Mouse (Mus musculus) granulocyte monocyte progenitor cell, adult 5-6 weeks (primary cell): ENCODE data around the gene Trappc3. TPM values are rescaled to one million over a fixed set of nuclear protein-coding genes. Genes with fewer than 3 reads are reported as not detected.

Source experiments
- ATAC-seq: replicated peaks from 2 replicates; pipeline ENCODE4 v1.8.0; 2016; ENCODE audit warnings: mild to moderate bottlenecking, moderate TSS enrichment, inconsistent platforms; ENCODE audit not compliant: poor library complexity, severe bottlenecking
- total RNA-seq, 2 experiments: library from RNA; stranded (forward) in 1 of 2; stranded (reverse) in 1 of 2; fragments of 200-712, 200-1000 nt in 1 of 2; fragments of >200 nt in 1 of 2; fragmentation: Nextera tagmentation in 1 of 2; gene quantifications; 2 replicates each; pipeline ENCODE4 v1.2.3; 2014 to 2017

Trappc3 gene
- total RNA-seq, 2 experiments from 2014 or later, result 48.4 to 55.5 TPM

DNA sequence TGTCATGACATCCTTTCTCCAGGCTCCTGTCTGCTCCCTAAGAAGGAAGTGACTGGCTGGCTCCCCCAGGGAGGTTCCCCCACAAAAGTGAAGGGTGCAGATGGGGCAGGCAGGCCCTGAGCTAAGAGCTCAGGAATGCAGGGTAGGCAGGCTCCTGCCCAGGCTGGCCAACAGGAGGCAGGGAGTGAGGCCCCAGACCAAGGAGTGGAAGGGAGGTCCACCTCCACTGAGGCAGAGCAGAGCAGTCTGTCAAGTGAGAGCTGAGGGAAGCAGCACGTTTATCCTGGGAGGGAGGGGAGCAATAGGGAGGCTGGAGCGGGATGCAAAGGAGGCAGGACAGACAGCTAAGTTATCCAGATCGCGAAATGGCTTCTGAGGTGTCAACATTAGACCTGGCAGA lies 11.5 kb upstream of the Trappc3 start:
- ATAC-seq, result no peak

DNA sequence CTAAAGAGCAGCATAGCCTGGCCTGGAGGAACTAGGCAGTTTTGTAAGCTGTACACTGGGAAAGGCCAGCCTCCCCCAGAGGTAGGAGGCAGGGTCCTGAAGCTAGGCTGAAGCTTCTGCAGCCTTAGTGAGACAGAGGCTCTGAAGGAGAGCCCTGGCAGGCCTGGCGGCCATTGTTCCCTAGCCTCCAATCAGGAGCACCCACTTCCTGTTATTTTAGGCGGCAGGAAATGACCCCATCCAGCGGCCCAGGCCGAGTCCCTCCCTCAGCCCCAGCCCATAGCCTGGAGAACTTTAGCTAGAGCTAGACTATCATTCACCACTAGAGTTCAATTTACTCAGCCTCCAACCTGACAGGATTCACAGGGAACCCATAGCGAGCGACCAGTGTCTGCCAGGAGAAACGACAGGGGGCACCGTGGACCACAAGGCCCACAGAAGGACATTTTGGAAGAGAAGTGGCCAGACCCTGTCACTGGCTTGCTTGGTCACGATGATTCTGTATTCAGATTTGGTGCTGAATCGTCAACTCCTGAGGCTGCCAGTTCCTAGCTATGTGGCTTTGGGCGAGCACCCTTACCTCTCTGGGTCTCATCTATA lies 10.4 kb upstream of the Trappc3 start:
- ATAC-seq, result peak; percentile 51

DNA sequence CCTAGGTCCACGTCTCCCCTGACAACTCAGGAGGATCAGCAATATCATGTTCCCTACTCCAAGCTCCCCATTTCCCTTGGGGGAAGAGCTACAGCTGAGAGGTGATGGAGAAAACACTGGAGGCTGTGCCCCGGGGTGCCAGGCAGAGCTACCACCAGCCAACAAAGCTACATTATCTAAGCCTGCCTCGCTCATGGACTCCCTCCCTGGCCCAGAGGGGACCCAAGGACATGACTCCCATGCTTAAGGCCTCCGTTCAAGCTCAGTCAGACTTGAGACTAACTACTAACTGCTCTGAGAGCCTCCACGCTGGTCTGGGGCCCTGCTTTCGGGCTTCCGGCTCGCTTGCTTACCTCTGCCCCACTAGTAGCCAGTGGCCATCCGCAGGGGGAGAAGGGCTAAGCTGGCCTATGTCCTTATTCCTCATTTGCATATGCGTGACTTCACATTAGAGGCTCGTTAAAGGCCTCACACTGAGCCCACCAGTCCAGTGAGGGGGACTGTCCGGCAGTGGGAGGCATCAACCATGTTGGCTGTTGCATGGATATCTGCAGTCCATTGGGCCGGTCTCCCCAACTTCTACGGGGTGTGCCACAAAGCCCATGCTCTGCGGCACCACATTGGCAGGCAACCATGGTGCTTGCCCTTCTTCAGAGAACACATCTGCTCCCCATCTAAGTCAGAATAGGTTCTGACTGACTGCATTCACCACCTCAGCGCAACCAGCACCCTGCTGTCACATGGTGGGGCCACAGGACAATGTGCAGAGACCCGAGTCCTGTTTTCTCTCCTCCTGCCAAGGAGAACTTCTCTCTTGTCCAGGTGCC lies 9.5 kb upstream of the Trappc3 start:
- ATAC-seq, result no peak

DNA sequence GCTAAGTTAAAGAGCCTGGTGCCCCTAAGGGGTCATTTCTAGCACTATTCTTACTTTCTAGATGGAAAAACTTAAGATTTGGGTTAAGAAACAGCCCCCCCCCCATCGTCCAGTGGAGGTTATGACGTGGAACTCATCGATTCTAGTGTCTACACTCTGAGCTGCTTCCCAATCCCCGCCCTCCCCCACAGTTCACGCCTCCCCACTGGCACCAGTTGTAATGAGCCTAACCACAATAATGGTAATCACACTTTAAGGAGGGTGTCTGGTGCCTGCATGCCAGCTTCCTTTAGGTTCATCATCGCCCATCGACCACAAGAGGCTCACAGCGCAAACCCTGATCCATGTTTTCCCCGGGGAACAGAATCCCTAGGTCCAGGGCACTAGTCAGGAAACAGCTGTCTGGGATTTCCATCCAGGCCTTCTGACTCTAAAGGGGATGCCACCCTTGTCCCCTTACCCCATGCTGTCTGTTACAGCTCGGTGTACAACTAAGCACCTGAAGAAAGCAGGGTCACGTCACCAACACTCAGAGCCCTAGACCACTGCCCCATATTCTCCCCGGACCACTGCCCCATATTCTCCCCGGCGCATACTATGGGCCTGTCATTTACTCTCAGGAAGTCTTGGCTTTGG lies 8.4 kb upstream of the Trappc3 start:
- no peak for ATAC-seq

DNA sequence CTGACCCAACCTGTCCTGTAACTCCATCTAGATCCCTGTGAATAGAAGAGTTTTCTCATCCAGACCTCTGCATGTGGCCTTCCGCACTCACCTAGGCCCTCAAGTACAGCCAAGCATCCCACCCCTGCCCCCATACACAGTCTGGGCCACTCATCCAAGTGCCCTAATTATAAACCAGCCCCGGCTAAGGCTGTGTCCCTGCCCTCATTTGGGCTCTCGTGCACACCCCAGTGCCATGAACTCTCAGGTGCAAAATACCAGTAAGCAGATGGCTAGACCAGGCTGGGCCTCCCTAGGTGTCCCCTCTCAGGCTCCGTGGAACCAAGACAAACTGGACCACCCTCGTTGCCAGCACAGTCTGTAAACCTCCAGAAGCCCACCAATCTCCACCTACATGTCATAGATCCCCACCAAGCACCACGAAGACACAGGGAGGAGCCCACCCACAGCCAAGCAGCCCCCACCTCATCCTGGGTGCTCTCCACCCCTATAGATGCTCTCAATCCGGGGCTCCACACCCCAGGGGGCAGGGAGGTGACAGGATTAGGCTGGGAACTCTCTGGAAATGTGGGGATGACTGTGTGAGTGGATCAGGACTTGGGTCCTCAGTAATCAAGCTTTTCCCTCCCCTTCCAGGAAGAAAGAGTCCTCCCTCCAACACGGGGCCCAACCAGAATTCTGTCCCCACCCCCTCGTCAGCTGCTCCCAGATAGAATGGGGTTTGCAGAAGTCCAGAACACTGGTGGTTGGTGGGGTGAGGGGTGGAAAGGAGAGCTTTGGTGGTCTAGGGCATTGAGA lies 7.6 kb upstream of the Trappc3 start:
- ATAC-seq, result no peak

DNA sequence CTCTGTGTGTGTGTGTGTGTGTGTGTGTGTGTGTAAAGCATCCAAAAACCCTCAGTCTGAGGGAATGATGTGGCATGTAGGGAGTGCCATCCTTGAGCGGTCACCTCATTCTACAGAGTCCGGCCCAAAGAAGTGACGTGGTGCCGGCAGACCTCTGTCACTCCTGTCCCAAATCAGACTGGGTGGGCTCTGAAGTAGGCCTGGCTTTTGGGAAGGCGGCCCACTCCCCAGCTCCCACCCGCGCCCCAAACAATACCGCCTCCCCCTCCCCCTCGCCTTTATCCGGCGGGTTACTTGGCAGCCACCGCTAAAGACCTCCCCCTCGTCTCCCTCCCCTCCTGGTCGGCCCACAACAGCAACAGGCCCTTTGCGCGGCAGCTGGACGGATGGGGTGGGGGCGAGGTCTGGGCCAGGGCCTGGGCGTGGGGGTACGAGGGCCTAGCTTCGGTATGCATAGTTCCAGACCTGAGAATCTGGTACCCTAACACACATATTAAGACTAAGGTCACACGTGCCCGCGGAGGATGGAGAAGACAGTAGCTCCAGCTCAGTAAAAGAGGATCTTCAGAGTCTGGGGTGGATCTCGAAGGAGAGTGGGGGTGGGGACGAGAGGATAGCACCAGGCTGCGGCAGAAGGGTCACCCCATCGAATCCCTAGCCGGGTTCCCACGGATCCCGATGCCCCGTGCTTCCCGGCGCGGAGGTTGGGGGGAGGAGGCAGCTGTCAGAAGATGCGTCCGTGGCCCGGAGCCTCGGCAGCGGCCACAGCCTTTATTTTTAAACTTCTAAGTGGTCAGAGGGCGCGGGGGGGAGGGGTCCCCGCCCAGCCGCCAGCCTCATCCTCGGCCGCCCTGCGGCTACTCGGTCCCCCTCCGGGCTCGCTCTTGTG lies 6.8 kb upstream of the Trappc3 start:
- ATAC-seq, result no peak

DNA sequence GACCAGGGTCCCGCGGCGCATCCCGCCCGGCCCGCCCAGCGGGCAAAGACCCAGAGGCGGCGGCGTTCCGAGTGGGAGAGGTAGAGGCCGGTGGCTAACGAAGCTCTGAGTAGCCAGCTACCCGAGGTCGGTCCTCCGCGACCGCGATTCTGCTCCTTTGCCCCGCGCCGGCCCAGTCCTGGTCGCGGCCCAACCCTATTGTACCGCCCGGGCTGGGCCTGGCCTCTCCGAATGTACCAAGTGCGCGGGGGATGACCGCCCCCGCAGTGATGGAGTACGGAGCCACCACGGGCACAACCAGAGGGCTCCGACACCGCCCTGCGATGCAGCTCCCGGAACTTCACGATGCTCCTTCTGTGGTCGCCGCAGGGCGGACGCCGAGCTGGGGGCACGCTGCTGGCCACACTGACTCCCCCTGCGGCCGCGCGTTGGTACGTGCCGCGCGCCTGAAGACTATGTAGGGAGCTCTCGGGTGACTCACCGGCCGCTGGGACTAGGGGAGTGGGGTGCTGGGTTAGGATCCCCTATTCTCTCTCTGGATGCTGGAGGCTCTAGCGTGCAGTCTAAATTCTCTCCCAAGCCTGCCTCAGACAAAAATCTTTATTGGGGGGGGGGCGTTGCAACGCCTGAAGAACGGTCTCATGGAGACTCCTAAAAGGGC lies 5.9 kb upstream of the Trappc3 start, which contains the start of gene Map7d1:
Gene Map7d1, minus strand, starts transcription at position 213 of the 661 bp plus-strand sequence.
- peak; percentile 49 for ATAC-seq

DNA sequence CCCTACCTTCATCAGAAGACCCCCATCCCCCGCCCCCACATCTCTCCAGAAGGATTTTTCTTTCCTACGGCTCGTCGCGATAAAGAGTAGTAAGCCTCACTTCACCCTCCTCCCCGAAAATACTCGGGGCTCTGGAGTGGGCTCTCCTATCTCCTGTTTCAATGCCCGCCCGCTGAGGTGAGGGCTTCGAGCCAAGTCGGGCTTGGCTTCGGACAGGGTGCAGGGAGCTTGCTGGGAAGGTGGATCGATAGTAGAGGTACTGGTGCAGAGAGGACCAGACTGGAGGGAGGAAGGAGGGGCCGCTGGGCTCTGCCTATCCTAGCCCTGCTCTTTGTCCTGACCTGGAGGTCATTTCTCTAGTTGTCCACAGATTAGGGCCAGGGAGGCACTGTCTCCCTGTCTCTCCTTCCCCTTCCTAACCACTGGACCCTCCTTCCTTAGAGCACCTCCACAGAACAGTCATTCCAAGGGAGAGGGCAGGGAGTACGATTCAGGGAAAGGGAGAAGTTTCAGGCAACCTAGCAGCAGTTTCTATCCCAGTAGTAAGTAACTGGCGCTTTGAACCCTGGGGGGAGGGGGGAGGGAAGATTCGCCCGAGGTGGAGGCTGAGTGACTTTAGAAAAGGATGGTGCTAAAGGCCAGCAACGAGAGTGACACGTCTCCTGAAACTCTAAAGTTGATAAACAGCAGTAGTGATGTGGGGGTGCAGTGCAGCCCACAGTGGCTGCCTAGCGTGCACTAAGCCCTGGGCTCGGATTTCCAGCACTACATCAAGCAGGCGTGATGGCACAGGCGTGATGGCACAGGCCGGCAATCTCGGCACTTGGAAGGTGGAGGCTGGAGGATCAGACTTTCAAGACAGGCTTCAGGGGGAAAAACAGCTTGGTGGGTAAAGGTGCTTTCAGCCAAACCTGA lies 4.9 kb upstream of the Trappc3 start:
- ATAC-seq, result no peak

DNA sequence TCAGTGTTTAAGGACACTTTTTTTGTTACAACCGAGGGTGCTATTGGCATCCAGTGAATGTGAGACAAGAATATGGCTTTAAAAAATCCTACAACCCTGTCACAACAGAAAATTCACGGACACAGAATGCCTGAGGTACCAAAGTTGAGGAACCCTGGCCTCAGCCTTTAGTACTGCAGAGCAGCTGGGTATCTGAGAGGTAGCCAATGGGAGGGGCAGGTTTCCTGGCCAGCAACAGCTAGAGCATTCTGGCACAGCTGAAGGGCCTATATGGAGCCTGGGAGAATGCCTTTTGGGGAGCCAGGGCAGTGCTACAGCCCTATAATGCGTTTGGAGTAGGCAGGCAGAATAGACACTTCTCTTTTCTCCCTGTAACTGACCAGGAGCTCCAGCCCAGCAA lies 3.1 kb upstream of the Trappc3 start:
- no peak for ATAC-seq

DNA sequence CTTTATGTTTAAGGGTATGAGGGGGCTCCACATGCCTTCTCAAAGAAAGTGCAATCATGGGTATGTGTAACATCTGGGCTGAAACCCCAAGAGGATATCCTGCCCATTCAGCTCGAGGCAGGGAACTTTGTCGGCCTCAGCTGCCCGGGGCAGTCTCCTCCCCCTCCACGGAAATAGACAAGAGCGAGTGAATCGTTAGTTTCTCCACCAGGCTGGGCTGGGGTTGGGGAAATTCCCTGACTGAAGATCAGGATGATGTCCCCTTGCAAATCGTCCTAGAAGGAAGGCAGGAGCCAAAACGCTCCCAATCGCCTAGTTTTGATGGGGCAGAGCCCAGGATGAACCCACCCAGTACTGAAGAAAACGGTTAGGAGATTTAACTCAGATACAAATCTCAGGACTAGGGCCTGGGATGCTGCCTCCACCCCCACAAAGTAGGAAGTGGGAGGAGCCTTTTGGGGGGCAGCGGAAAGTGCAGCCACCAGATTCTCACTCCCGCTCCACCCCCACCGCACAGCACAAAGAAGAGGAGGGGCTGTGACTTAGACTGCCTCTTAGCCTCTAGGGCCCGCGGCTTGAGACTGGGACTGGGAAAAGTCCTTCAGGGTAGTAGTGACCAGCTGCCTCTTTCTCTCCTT lies 2.5 kb upstream of the Trappc3 start:
- peak; percentile 30 for ATAC-seq

DNA sequence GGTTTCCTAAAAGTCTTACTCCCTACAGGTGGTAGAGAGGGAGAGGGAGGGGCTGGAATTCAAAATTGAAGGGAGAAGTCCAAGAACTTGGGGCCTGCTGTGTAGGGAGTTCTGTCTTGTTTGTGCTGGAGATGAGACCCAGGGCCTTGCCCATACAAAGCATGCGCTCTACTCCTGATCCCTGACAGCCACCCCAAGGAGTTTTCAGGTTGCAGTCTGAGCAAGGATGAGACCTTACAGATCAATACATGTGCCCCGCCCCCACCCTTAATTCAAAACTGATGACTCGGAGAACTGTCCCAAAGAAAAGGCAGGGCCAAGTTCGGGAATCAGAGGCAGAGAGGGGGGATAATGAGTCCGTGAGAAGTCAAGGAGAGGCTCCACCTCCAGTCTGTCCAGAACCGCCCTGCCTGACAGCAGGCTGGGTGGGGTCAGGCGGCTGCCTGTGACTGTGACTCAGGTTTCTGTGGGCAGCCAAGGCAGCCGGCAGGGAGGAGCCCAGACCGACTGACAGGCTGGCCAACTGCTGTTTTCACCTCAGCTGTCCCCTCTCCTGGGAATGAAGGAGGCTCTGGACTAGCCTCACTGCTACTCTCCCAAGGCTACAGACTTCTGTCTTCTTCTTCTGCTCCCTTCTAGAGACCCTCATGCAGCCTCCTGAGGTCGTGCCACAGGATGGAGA lies 1.5 kb upstream of the Trappc3 start:
- peak; percentile 36 for ATAC-seq

DNA sequence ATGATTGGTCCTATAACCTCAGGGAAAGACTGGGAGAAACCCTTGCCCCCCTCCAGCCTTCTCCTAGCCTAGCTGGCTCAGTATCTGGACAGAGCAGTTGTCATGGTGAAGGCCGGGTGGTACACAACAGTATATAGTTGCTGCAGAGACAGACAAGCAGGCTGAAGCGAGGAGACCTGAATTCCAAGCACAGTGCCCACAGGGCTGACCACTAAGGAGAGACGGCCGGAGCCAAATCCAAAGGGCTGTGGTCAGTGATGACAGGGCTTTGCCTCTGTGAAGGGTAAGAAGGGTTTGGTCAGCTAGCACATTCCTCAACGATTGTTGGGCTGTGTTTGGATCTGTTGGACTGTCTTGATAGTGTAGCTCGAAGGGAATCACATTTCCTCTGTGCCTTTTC lies 859 bp upstream of the Trappc3 start:
- ATAC-seq, result no peak

DNA sequence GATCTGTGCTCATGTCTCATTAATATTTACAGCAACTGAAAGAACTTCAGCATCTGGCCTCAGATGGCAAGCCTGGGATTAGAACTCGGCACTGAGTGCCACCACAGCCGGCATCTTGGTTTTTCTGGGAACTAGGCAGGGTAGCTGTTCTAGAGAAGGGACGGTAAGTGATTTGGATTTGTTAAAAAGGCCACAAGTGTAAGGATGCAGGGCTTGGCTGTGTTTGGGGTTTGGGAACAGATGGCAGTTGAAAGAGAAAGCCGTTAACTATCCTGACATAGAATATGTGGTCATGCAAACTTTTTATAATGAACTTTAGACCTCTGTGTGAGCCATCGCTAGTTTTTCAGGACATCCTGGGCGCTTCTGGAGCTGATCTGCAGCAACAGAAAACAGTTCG lies 450 bp upstream of the Trappc3 start:
- no peak for ATAC-seq

DNA sequence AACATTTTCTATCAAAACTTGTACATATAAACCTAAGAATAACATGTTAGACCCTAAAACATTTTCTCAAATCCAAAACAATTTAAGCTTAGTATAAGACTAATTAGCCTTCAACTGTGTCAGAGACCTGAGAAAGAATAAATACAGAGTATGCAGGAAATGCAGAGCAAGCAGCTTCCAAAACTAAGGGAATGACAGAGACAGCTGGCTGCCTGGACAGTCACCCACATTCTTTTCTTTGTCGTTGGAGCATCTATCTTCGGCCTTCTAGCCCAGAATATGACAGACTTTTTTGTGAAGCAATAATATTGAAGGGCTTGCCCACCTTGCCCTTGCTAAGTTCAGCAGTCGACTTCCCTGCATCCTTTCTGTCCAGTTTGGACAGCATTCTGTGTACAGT lies 7.2 kb downstream of the Trappc3 start:
- ATAC-seq, result no peak

DNA sequence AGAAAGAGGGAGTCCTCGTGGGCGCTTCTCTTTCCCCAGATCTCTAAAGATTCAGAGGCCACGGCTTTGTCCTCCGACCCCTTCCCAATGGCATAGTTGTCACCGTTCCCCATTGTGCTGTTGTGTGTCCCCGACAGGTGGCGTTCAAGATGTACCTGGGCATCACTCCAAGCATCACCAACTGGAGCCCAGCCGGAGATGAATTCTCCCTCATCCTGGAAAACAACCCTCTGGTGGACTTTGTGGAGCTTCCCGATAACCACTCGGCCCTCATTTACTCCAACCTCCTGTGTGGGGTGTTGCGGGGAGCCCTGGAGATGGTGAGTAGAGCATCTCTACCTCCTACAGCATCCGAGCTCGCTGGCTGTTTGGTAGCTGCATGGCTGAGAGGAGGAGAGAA lies 11.6 kb downstream of the Trappc3 start:
- no peak for ATAC-seq

DNA sequence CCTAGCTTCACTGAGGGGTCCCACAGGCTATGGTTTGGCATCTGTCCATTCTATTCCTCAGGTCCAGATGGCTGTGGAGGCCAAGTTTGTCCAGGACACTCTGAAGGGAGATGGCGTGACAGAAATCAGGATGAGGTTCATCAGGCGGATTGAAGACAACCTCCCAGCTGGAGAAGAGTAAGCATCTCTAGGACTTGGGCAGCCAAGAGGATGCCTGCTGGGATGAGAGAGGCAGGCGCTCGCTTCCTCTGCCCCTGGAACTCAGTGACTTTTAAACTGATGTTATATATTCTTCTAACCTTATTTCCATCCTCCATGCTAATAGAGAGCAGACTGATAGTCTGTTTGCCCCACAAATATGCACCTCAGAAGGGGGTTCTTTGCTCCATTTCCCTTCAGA lies 13.0 kb downstream of the Trappc3 start:
- no peak for ATAC-seq

DNA sequence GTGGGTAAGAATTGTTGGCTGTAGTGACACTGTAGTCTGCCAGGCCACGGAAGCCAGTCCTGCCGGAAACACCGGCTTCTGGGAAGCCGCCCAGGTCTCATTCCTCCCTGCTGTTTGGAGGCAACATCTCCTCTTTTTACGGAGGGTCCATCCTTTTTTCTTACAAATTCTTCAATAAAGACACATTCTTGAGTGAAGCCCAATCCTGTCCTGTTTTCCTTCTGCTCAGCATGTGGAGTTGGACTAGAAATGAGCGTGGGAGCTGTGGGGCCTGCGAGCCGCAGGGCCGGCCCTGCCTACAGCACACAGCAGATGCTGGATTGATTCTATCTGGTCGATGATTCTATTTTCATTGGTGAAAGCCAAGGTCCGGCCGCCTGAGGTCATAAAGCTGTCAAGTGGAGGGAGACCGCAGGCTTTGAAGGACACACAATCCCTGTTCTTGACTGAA lies 13.6 kb downstream of the Trappc3 start:
- ATAC-seq, result no peak
